ENCODE assay signal across 22 mouse cellular contexts in the genomic region with DNA sequence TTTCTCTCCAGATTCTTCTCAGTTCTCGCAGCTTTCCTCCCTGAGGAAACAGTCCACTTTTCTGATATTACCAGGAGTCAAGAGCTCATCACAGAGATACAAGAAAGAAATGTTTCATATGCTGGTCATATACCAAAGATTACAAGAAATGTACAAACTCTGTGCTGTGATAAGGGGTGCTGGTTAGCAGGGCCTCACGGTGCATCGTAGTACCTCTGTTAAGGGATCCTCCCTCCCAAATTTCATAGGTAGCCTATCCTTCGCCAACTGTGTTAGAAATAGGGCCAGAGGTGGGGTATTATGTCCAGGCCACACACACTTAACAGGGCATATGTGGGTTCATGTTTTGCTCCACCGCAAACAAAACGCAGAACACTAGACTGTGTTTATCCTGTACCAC.
"Had no signal": no experiment of that assay in that cellular context is flagged by ENCODE, and none has a peak within 500 bp of the region (broad histone marks: within the 10 kb centered on the region; RNA-seq: fewer than 3 reads in every experiment).

No protein-coding gene starts in this region.

- H3K4me3 ChIP-seq: intestine, embryonic 15.5 days; kidney, embryonic 15.5 days; left cerebral cortex, adult 2 months; limb, embryonic 12.5 days; limb, embryonic 15.5 days; midbrain, embryonic 12.5 days; midbrain, embryonic 15.5 days; myocyte; neural tube, embryonic 13.5 days had no signal

- H3K4me1 ChIP-seq: intestine, embryonic 15.5 days; kidney, embryonic 15.5 days; limb, embryonic 15.5 days; midbrain, embryonic 15.5 days; neural tube, embryonic 13.5 days had no signal

- H3K27ac ChIP-seq: intestine, embryonic 15.5 days; kidney, embryonic 15.5 days; left cerebral cortex, adult 2 months; limb, embryonic 12.5 days; limb, embryonic 15.5 days; midbrain, embryonic 12.5 days; midbrain, embryonic 15.5 days; neural tube, embryonic 13.5 days had no signal

- H3K36me3 ChIP-seq: midbrain, embryonic 15.5 days had no signal

- H3K27me3 ChIP-seq: intestine, embryonic 15.5 days; kidney, embryonic 15.5 days; limb, embryonic 12.5 days; limb, embryonic 15.5 days; midbrain, embryonic 12.5 days; midbrain, embryonic 15.5 days; neural tube, embryonic 13.5 days had no signal

- DNase-seq: kidney, adult 11 months; kidney, adult 8-10 months; kidney, postnatal 10 days; kidney, postnatal 36 days; layer of hippocampus, postnatal 36 days; left cerebral cortex, postnatal 4 days; lung, adult 2 months; lung, postnatal 14 days; lung, postnatal 4 days; retina, postnatal 1 day; thymus, adult 18-20 months; thymus, postnatal 14 days; thymus, postnatal 4 days had no signal

- H3K9ac ChIP-seq: intestine, embryonic 15.5 days; kidney, embryonic 15.5 days; limb, embryonic 12.5 days; limb, embryonic 15.5 days; midbrain, embryonic 12.5 days; midbrain, embryonic 15.5 days; neural tube, embryonic 13.5 days had no signal

- H3K9me3 ChIP-seq: intestine, embryonic 15.5 days; kidney, embryonic 15.5 days; limb, embryonic 12.5 days; limb, embryonic 15.5 days; midbrain, embryonic 12.5 days; midbrain, embryonic 15.5 days; neural tube, embryonic 13.5 days had no signal

- H3K4me2 ChIP-seq: intestine, embryonic 15.5 days; kidney, embryonic 15.5 days; limb, embryonic 12.5 days; limb, embryonic 15.5 days; midbrain, embryonic 12.5 days; midbrain, embryonic 15.5 days; neural tube, embryonic 13.5 days had no signal

- ATAC-seq: intestine, embryonic 15.5 days; midbrain, embryonic 15.5 days had no signal
